Comparison of ENCODE assay signal across 8 mouse cellular contexts in the genomic region with DNA sequence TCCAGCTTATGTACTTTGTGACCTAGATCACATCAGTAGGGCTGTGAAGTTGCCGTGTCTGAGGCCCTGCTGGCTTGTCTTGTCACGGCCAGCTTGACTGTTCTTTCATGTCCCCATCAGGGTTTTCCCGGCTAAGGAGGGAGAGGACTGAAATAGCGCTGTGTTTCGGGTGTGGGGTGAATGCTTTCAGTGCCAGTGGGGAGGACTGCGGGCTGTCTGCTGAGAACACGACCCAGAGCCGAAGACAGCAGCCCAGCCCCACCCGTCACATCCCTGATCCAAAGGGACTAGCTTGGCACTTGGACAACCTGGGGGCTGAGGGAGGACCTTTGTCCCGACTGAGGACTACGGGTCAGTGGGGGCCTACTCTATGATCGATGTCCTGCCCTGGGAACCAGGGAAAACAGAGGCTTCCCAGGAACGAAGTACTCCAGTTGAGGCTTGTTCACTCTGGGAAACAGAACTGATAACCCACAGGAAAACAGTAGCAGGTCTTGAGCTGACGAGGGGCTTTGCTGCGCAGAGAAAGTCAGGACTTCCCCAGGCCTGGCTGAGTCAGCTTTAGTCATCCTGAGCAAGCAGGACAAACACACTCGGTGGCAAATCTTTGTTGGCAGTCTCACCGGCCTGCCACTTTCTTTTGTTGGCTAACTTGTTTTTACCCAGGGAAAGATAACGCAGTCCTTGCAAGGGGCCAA. TPM values are rescaled to one million over a fixed set of nuclear protein-coding genes. Genes with fewer than 3 reads are reported as not detected.
DNase-seq lines count a peak whose midpoint lies in the region; ATAC-seq and TF ChIP-seq lines count a peak whose summit lies in the region.
"Had no signal": no experiment of that assay in that cellular context is flagged by ENCODE, and none has a peak within 500 bp of the region (broad histone marks: within the 10 kb centered on the region; RNA-seq: fewer than 3 reads in every experiment).

No protein-coding gene starts in this region.

- DNase-seq in ovary, postnatal 36 days (ENCODE audit: low spot score) = peak; percentile 51
- DNase-seq in ovary, postnatal 14 days (ENCODE audit: low spot score) = no peak
- no peak for DNase-seq in embryonic facial prominence, embryonic 10.5 days (ENCODE audit: low spot score)
- DNase-seq in stomach, postnatal 0 days (ENCODE audit: low spot score) = peak; percentile 76
- DNase-seq in layer of hippocampus, postnatal 14 days (ENCODE audit: low spot score in 2 of 2) = no peak
- no peak for DNase-seq in T-cell, adult 2 months (ENCODE audit: low spot score)

- TF ChIP-seq EP300 in stomach, postnatal 0 days (optimal IDR thresholded peaks at IDR 0.05) = no peak

- no peak for ATAC-seq in intestine, embryonic 16.5 days
- ATAC-seq in stomach, postnatal 0 days (ENCODE audit: low FRiP score, low TSS enrichment) = peak; percentile 62

- no peaks in the 10 kb centered on the region for H3K9me3 ChIP-seq in embryonic facial prominence, embryonic 10.5 days
- no peaks in the 10 kb centered on the region for H3K9me3 ChIP-seq in intestine, embryonic 16.5 days (ENCODE audit: control insufficient read depth, low read length)
- no peaks in the 10 kb centered on the region for H3K9me3 ChIP-seq in stomach, postnatal 0 days (ENCODE audit: control insufficient read depth, low read length)
- H3K9me3 ChIP-seq: limb, embryonic 12.5 days had no signal

- H3K4me3 ChIP-seq in embryonic facial prominence, embryonic 10.5 days = no peak overlapping the region
- H3K4me3 ChIP-seq in intestine, embryonic 16.5 days (ENCODE audit: low read length) = no peak overlapping the region
- H3K4me3 ChIP-seq in stomach, postnatal 0 days (ENCODE audit: low read depth, low read length) = no peak overlapping the region
- H3K4me3 ChIP-seq: limb, embryonic 12.5 days had no signal

- peaks cover 14% of the 10 kb centered on the region for H3K36me3 ChIP-seq in embryonic facial prominence, embryonic 10.5 days (replicated peaks)
- no peaks in the 10 kb centered on the region for H3K36me3 ChIP-seq in intestine, embryonic 16.5 days (ENCODE audit: control insufficient read depth, insufficient read depth, low read length)
- no peaks in the 10 kb centered on the region for H3K36me3 ChIP-seq in stomach, postnatal 0 days (ENCODE audit: control insufficient read depth, insufficient read depth, low read length)
- H3K36me3 ChIP-seq: limb, embryonic 12.5 days had no signal

- peaks cover 28% of the 10 kb centered on the region for H3K4me1 ChIP-seq in embryonic facial prominence, embryonic 10.5 days
- peaks cover 44% of the 10 kb centered on the region for H3K4me1 ChIP-seq in intestine, embryonic 16.5 days (ENCODE audit: control insufficient read depth, insufficient read depth, low read length)
- peaks cover 4% of the 10 kb centered on the region; the same call in 1 of the 2 replicates for H3K4me1 ChIP-seq in stomach, postnatal 0 days (replicated peaks; ENCODE audit: control insufficient read depth, insufficient read depth)

- no peak for TF ChIP-seq CTCF in stomach, postnatal 0 days (IDR thresholded peaks at IDR 0.05; ENCODE audit: low read depth)

- H3K27ac ChIP-seq in embryonic facial prominence, embryonic 10.5 days (replicated peaks) = 0 out of 2 replicates have a peak overlapping the region, but pooled peaks have one; percentile 44
- H3K27ac ChIP-seq in intestine, embryonic 16.5 days (ENCODE audit: low read length) = peak overlapping the region; percentile 3
- peak overlapping the region; percentile 78 for H3K27ac ChIP-seq in stomach, postnatal 0 days (replicated peaks)
- H3K27ac ChIP-seq: limb, embryonic 12.5 days had no signal

- 78% methylated on average over 18 of the region's 18 CpGs for WGBS in embryonic facial prominence, embryonic 10.5 days
- 60% methylated on average over 18 of the region's 18 CpGs for WGBS in intestine, embryonic 16.5 days
- WGBS in stomach, postnatal 0 days = 33% methylated on average over 18 of the region's 18 CpGs

- no peak overlapping the region for H3K4me2 ChIP-seq in intestine, embryonic 16.5 days (ENCODE audit: low read depth, low read length)
- no peak overlapping the region for H3K4me2 ChIP-seq in stomach, postnatal 0 days (replicated peaks; ENCODE audit: low read depth)
- H3K4me2 ChIP-seq: limb, embryonic 12.5 days had no signal

- H3K27me3 ChIP-seq in embryonic facial prominence, embryonic 10.5 days (replicated peaks; ENCODE audit: low read depth, poor library complexity, severe bottlenecking) = no peaks in the 10 kb centered on the region
- no peaks in the 10 kb centered on the region for H3K27me3 ChIP-seq in intestine, embryonic 16.5 days (replicated peaks; ENCODE audit: control insufficient read depth, insufficient read depth, low read length)
- H3K27me3 ChIP-seq in stomach, postnatal 0 days (ENCODE audit: control insufficient read depth, insufficient read depth, low read length) = no peaks in the 10 kb centered on the region
- H3K27me3 ChIP-seq: limb, embryonic 12.5 days had no signal

- 0 out of 2 replicates have a peak overlapping the region, but pooled peaks have one; percentile 31 for H3K9ac ChIP-seq in intestine, embryonic 16.5 days (ENCODE audit: low read depth, low read length)
- H3K9ac ChIP-seq in stomach, postnatal 0 days (ENCODE audit: low read length) = 0 out of 2 replicates have a peak overlapping the region, but pooled peaks have one; percentile 31
- H3K9ac ChIP-seq: limb, embryonic 12.5 days had no signal

RNA-seq across cellular contexts. Expression of a gene that starts 23.9 kb away (rescaled TPM):
- polyA plus RNA-seq in embryonic facial prominence, embryonic 10.5 days (2016; fragmentation: Nextera tagmentation; extraction: Ambion mirVana) = 61.5 TPM in 2 replicates
- 84.2 and 98.1 TPM in 2 replicates for polyA plus RNA-seq in intestine, embryonic 16.5 days (2015; fragmentation: Nextera tagmentation; extraction: Ambion mirVana)
- polyA plus RNA-seq in stomach, postnatal 0 days (2015; fragmentation: Nextera tagmentation; extraction: Ambion mirVana) = 79.3 and 84.3 TPM in 2 replicates
- total RNA-seq in layer of hippocampus, postnatal 14 days (2021) = 100 to 1,000 TPM; 312 to 321 TPM

RNA-seq across cellular contexts. Expression of a gene that starts 32.5 kb away (rescaled TPM):
- 5.1 and 5.6 TPM in 2 replicates for polyA plus RNA-seq in embryonic facial prominence, embryonic 10.5 days (2016; fragmentation: Nextera tagmentation; extraction: Ambion mirVana)
- 22.0 and 27.7 TPM in 2 replicates for polyA plus RNA-seq in intestine, embryonic 16.5 days (2015; fragmentation: Nextera tagmentation; extraction: Ambion mirVana)
- polyA plus RNA-seq in stomach, postnatal 0 days (2015; fragmentation: Nextera tagmentation; extraction: Ambion mirVana) = 5.7 and 6.4 TPM in 2 replicates
- total RNA-seq in layer of hippocampus, postnatal 14 days (2021) = 10 to 100 TPM; 40.5 to 44.7 TPM

RNA-seq across cellular contexts. Expression of a gene that starts 50.7 kb away (rescaled TPM):
- polyA plus RNA-seq in embryonic facial prominence, embryonic 10.5 days (2016; fragmentation: Nextera tagmentation; extraction: Ambion mirVana) = 4.8 and 5.1 TPM in 2 replicates
- polyA plus RNA-seq in intestine, embryonic 16.5 days (2015; fragmentation: Nextera tagmentation; extraction: Ambion mirVana) = 5.6 and 6.0 TPM in 2 replicates
- 2.8 and 2.9 TPM in 2 replicates for polyA plus RNA-seq in stomach, postnatal 0 days (2015; fragmentation: Nextera tagmentation; extraction: Ambion mirVana)
- 1 to 10 TPM; 2.9 to 3.3 TPM for total RNA-seq in layer of hippocampus, postnatal 14 days (2021)

RNA-seq across cellular contexts. Expression of a gene that starts 54.1 kb away (rescaled TPM):
- polyA plus RNA-seq in embryonic facial prominence, embryonic 10.5 days (2016; fragmentation: Nextera tagmentation; extraction: Ambion mirVana) = 0.17 and 0.23 TPM in 2 replicates
- 2.4 and 2.7 TPM in 2 replicates for polyA plus RNA-seq in intestine, embryonic 16.5 days (2015; fragmentation: Nextera tagmentation; extraction: Ambion mirVana)
- 2.7 and 3.5 TPM in 2 replicates for polyA plus RNA-seq in stomach, postnatal 0 days (2015; fragmentation: Nextera tagmentation; extraction: Ambion mirVana)
- total RNA-seq in layer of hippocampus, postnatal 14 days (2021) = 1 to 10 TPM; 3.7 to 5.0 TPM

Comparison
In these comparisons a context has a peak if more than half of its experiments do, and no peak if none do; other contexts are left out.
1. DNase-seq: peak in ovary, postnatal 36 days (single experiment) and stomach, postnatal 0 days (single experiment); none in ovary, postnatal 14 days (single experiment), embryonic facial prominence, embryonic 10.5 days (single experiment), layer of hippocampus, postnatal 14 days (0 of 2) and T-cell, adult 2 months (single experiment).
2. H3K27ac ChIP-seq: peak in every context shown above with its lines; median percentile 78 in stomach, postnatal 0 days; 44 in embryonic facial prominence, embryonic 10.5 days; 3 in intestine, embryonic 16.5 days.